Mouse (Mus musculus) liver, adult 2 months (tissue): ENCODE results near the gene S100pbp. TPM values are rescaled to one million over a fixed set of nuclear protein-coding genes. Genes with fewer than 3 reads are reported as not detected.

ENCODE experiments used
- DNase-seq: peaks from one replicate; pipeline ENCODE4 v3.0.0-alpha.2; 2011; ENCODE audit warnings: low read depth, low spot score; ENCODE audit errors: extremely low read depth
- H3K27ac ChIP-seq: fragments of 200-500 bp; replicated peaks from 2 replicates; pipeline ENCODE4 v1.5.1; 2012; ENCODE audit warnings: low read depth, mild to moderate bottlenecking, control low read depth, inconsistent platforms, low read length; ENCODE audit not compliant: insufficient read depth
- H3K27me3 ChIP-seq: fragments of 200-500 bp; 2 replicates; pipeline ENCODE4 v1.6.1; 2012; ENCODE audit warnings: mild to moderate bottlenecking, moderate library complexity, low read length, inconsistent platforms; ENCODE audit not compliant: control insufficient read depth, insufficient read depth
- H3K36me3 ChIP-seq: fragments of 200-500 bp; 2 replicates; pipeline ENCODE4 v1.6.1; 2012; ENCODE audit warnings: low read length, inconsistent platforms; ENCODE audit not compliant: control insufficient read depth, insufficient read depth
- H3K4me1 ChIP-seq: fragments of 200-500 bp; 2 replicates; pipeline ENCODE4 v1.6.1; 2011; ENCODE audit warnings: low read length; ENCODE audit not compliant: control insufficient read depth, insufficient read depth
- H3K4me3 ChIP-seq: fragments of 200-500 bp; 2 replicates; pipeline ENCODE4 v1.5.1; 2011; ENCODE audit warnings: low read depth, mild to moderate bottlenecking, control low read depth, low read length, moderate library complexity; ENCODE audit not compliant: insufficient read depth
- H3K79me2 ChIP-seq: fragments of 200-500 bp; 2 replicates; pipeline ENCODE4 v1.6.1; 2012; ENCODE audit warnings: inconsistent platforms, mild to moderate bottlenecking, low read length, moderate library complexity; ENCODE audit not compliant: control insufficient read depth, insufficient read depth
- H3K9ac ChIP-seq: fragments of 200-500 bp; 2 replicates; pipeline ENCODE4 v1.6.1; 2012; ENCODE audit warnings: low read depth, mild to moderate bottlenecking, control low read depth, inconsistent platforms, low read length
- CTCF ChIP-seq: fragments of 200-500 bp; IDR thresholded peaks from 2 replicates; pipeline ENCODE4 v1.5.1; 2011; ENCODE audit warnings: low read depth, low read length, control low read depth
- POLR2A ChIP-seq: fragments of 200-500 bp; IDR thresholded peaks from 2 replicates; pipeline ENCODE4 v1.6.1; 2011; ENCODE audit warnings: low read length, control low read depth; ENCODE audit not compliant: insufficient read depth; ENCODE audit errors: extremely low read depth
- WGBS: fragments of 180-500 bp; shearing (Covaris S2); methylation state at CpG from one replicate; pipeline ENCODE4 v1.1.7; 2018; 5-methylcytosine and 5-hydroxymethylcytosine counted together
- polyA plus RNA-seq: library from polyadenylated mRNA; depleted of rRNA; stranded (reverse); fragments of >200 nt; gene quantifications from 2 replicates; pipeline ENCODE4 v1.2.3, GENCODE M21; 2012
- total RNA-seq: library from RNA; depleted of rRNA; stranded (reverse); fragments of >200 nt; gene quantifications from 2 replicates; pipeline ENCODE4 v1.2.3, GENCODE M21; 2014

S100pbp gene
- total and polyA plus RNA-seq, 2 experiments, result 10.0 to 13.4 TPM

- TF ChIP-seq POLR2A, result no peak
- no peak for TF ChIP-seq CTCF
- Histone ChIP-seq H3K4me1 (peaks cover 15% of the 10 kb centered on the region), H3K79me2 (peaks cover 38% of the 10 kb centered on the region), H3K9ac (no peak overlapping the region), H3K4me3 (no peak overlapping the region), H3K27ac (no peak overlapping the region), H3K36me3 (peaks cover 12% of the 10 kb centered on the region), H3K27me3 (no peaks in the 10 kb centered on the region)
- DNase-seq, result no peak
- 61% methylated on average over 8 of the region's 8 CpGs for WGBS
Measured at GRCm38 (mm10) chr4:129227985-129228381, 38.5 kb upstream of the S100pbp start.

GRCm38 (mm10) chr4:129227170-129227984 is 37.9 kb upstream of the S100pbp start:
- Histone ChIP-seq H3K27ac (no peak overlapping the region), H3K79me2 (peaks cover 33% of the 10 kb centered on the region), H3K4me1 (peaks cover 14% of the 10 kb centered on the region), H3K4me3 (no peak overlapping the region), H3K27me3 (no peaks in the 10 kb centered on the region), H3K9ac (no peak overlapping the region), H3K36me3 (peaks cover 12% of the 10 kb centered on the region)
- WGBS, result 57% methylated on average over 22 of the region's 22 CpGs
- TF ChIP-seq POLR2A (no peak), CTCF (no peak)
- no peak for DNase-seq

GRCm38 (mm10) chr4:129226441-129226963 is 37.0 kb upstream of the S100pbp start:
- Histone ChIP-seq H3K36me3 (peaks cover 15% of the 10 kb centered on the region), H3K79me2 (peaks cover 25% of the 10 kb centered on the region), H3K9ac (no peak overlapping the region), H3K27me3 (no peaks in the 10 kb centered on the region), H3K4me3 (no peak overlapping the region), H3K4me1 (peaks cover 6% of the 10 kb centered on the region), H3K27ac (no peak overlapping the region)
- no peak for DNase-seq
- no peak for TF ChIP-seq POLR2A
- TF ChIP-seq CTCF, result no peak
- WGBS, result 54% methylated on average over 5 of the region's 5 CpGs

- H3K27me3 ChIP-seq, result no peaks in the 10 kb centered on the region
- WGBS, result 97% methylated on average over 12 of the region's 12 CpGs
- H3K4me3 ChIP-seq, result no peak overlapping the region
- H3K79me2 ChIP-seq, result peaks cover 13% of the 10 kb centered on the region; the same call in 1 of the 2 replicates
- H3K27ac ChIP-seq, result no peak overlapping the region
- no peak overlapping the region for H3K9ac ChIP-seq
- H3K36me3 ChIP-seq, result peaks cover 23% of the 10 kb centered on the region
- H3K4me1 ChIP-seq, result peaks cover 2% of the 10 kb centered on the region; the same call in 1 of the 2 replicates
- no peak for DNase-seq
- TF ChIP-seq CTCF (no peak), POLR2A (no peak)
Measured at GRCm38 (mm10) chr4:129225315-129225714, 35.8 kb upstream of the S100pbp start.

GRCm38 (mm10) chr4:129223421-129224281 is 34.1 kb upstream of the S100pbp start:
- DNase-seq, result no peak
- H3K4me3 ChIP-seq, result no peak overlapping the region
- no peaks in the 10 kb centered on the region; the same call in 1 of the 2 replicates for H3K4me1 ChIP-seq
- peaks cover 30% of the 10 kb centered on the region for H3K36me3 ChIP-seq
- 81% methylated on average over 55 of the region's 55 CpGs for WGBS
- TF ChIP-seq POLR2A, result no peak
- TF ChIP-seq CTCF, result no peak
- no peak overlapping the region for H3K27ac ChIP-seq
- no peaks in the 10 kb centered on the region for H3K27me3 ChIP-seq
- peaks cover 9% of the 10 kb centered on the region; the same call in 1 of the 2 replicates for H3K79me2 ChIP-seq
- H3K9ac ChIP-seq, result no peak overlapping the region
